In genomic region chr6:108211896-108212880, GRCm38 (mm10) we compare ENCODE assay signal across 7 mouse cellular contexts. TPM values are rescaled to one million over a fixed set of nuclear protein-coding genes. Genes with fewer than 3 reads are reported as not detected.
A peak's percentile ranks its signal among the peaks of the same experiment; 100 is the strongest.
DNase-seq lines count a peak whose midpoint lies in the region; ATAC-seq and TF ChIP-seq lines count a peak whose summit lies in the region.

No protein-coding gene starts in this region.

- peak; percentile 30 for ATAC-seq in forebrain, embryonic 15.5 days (replicated peaks)
- peak; percentile 33 for ATAC-seq in neural tube, embryonic 12.5 days (ENCODE audit: low FRiP score, low read depth)

- 2% methylated on average over 36 of the region's 36 CpGs for WGBS in cerebellum, adult 2 months
- WGBS in forebrain, embryonic 15.5 days: 4% methylated on average over 36 of the region's 36 CpGs
- WGBS in limb, embryonic 10.5 days: 9% methylated on average over 36 of the region's 36 CpGs
- 9% methylated on average over 36 of the region's 36 CpGs for WGBS in neural tube, embryonic 12.5 days

- TF ChIP-seq CTCF in cerebellum, adult 2 months (IDR thresholded peaks at IDR 0.05; ENCODE audit: borderline replicate concordance, insufficient read depth, low read depth, low read length): no peak

- peak overlapping the region; percentile 96 for H3K4me2 ChIP-seq in forebrain, embryonic 15.5 days (replicated peaks)
- peak overlapping the region; percentile 91 for H3K4me2 ChIP-seq in neural tube, embryonic 12.5 days (replicated peaks)

- no peaks in the 10 kb centered on the region for H3K36me3 ChIP-seq in forebrain, embryonic 15.5 days
- 0 out of 2 replicates have a peak, but pooled peaks cover 4% of the 10 kb centered on the region for H3K36me3 ChIP-seq in limb, embryonic 10.5 days
- H3K36me3 ChIP-seq in neural tube, embryonic 12.5 days: no peaks in the 10 kb centered on the region

- H3K27me3 ChIP-seq in cerebellum, adult 2 months (ENCODE audit: control insufficient read depth, insufficient read depth, low read length): no peaks in the 10 kb centered on the region
- no peaks in the 10 kb centered on the region for H3K27me3 ChIP-seq in forebrain, embryonic 15.5 days
- no peaks in the 10 kb centered on the region for H3K27me3 ChIP-seq in limb, embryonic 10.5 days (ENCODE audit: low read depth, poor library complexity, severe bottlenecking)
- H3K27me3 ChIP-seq in neural tube, embryonic 12.5 days (replicated peaks): no peaks in the 10 kb centered on the region

- peak overlapping the region; percentile 74 for H3K9ac ChIP-seq in forebrain, embryonic 15.5 days (replicated peaks)
- peak overlapping the region; percentile 34 for H3K9ac ChIP-seq in neural tube, embryonic 12.5 days

- no peak for TF ChIP-seq POLR2A in cerebellum, adult 2 months (IDR thresholded peaks at IDR 0.05; ENCODE audit: borderline replicate concordance, insufficient read depth, low read length)

- H3K27ac ChIP-seq in cerebellum, adult 2 months (ENCODE audit: insufficient read depth, low read length): no peak overlapping the region
- 0 out of 2 replicates have a peak overlapping the region, but pooled peaks have one; percentile 50 for H3K27ac ChIP-seq in forebrain, embryonic 15.5 days (replicated peaks)
- H3K27ac ChIP-seq in limb, embryonic 10.5 days: peak overlapping the region; percentile 88
- H3K27ac ChIP-seq in neural tube, embryonic 12.5 days: no peak overlapping the region

- DNase-seq in spleen, postnatal 10 days (ENCODE audit: low spot score in 2 of 2): peak; percentile 25 to 45
- DNase-seq in spleen, postnatal 4 days (ENCODE audit: low spot score in 2 of 2): no peak
- DNase-seq in cerebellum, adult 2 months: peak; percentile 35
- DNase-seq in limb, embryonic 10.5 days (ENCODE audit: low spot score): peak; percentile 46
- DNase-seq in gastrocnemius, postnatal 25 days: no peak

- no peaks in the 10 kb centered on the region for H3K9me3 ChIP-seq in forebrain, embryonic 15.5 days
- no peaks in the 10 kb centered on the region for H3K9me3 ChIP-seq in limb, embryonic 10.5 days (replicated peaks)
- H3K9me3 ChIP-seq in neural tube, embryonic 12.5 days: no peaks in the 10 kb centered on the region

- peak overlapping the region; percentile 87 for H3K4me3 ChIP-seq in cerebellum, adult 2 months (replicated peaks; ENCODE audit: insufficient read depth, low read depth, low read length)
- H3K4me3 ChIP-seq in forebrain, embryonic 15.5 days: peak overlapping the region; percentile 86
- H3K4me3 ChIP-seq in limb, embryonic 10.5 days: peak overlapping the region; percentile 80
- peak overlapping the region; percentile 68 for H3K4me3 ChIP-seq in neural tube, embryonic 12.5 days

- no peaks in the 10 kb centered on the region for H3K4me1 ChIP-seq in cerebellum, adult 2 months (ENCODE audit: control insufficient read depth, insufficient read depth, low read length)
- H3K4me1 ChIP-seq in forebrain, embryonic 15.5 days: peaks cover 34% of the 10 kb centered on the region
- peaks cover 25% of the 10 kb centered on the region for H3K4me1 ChIP-seq in limb, embryonic 10.5 days
- H3K4me1 ChIP-seq in neural tube, embryonic 12.5 days: 0 out of 2 replicates have a peak, but pooled peaks cover 10% of the 10 kb centered on the region

RNA-seq across cellular contexts. Expression of gene Itpr1, which starts 0.7 kb away (rescaled TPM):
- 529 and 611 TPM in 2 replicates for polyA plus RNA-seq in cerebellum, adult 2 months (2012; rRNA removed)
- polyA plus RNA-seq in forebrain, embryonic 15.5 days (2015; fragmentation: Nextera tagmentation; extraction: Ambion mirVana): 11.0 and 12.6 TPM in 2 replicates
- polyA plus RNA-seq in limb, embryonic 10.5 days (2016; fragmentation: Nextera tagmentation; extraction: Ambion mirVana): 8.2 and 9.8 TPM in 2 replicates
- 6.6 and 6.9 TPM in 2 replicates for polyA plus RNA-seq in neural tube, embryonic 12.5 days (2016; fragmentation: Nextera tagmentation; extraction: Ambion mirVana)
- total RNA-seq in gastrocnemius, postnatal 25 days (2021): 10 to 100 TPM; 12.3 to 12.5 TPM

RNA-seq across cellular contexts. Expression of gene Sumf1, which starts 26.8 kb away (rescaled TPM):
- 20.2 and 23.0 TPM in 2 replicates for polyA plus RNA-seq in cerebellum, adult 2 months (2012; rRNA removed)
- 12.3 and 13.0 TPM in 2 replicates for polyA plus RNA-seq in forebrain, embryonic 15.5 days (2015; fragmentation: Nextera tagmentation; extraction: Ambion mirVana)
- 12.9 and 14.2 TPM in 2 replicates for polyA plus RNA-seq in limb, embryonic 10.5 days (2016; fragmentation: Nextera tagmentation; extraction: Ambion mirVana)
- polyA plus RNA-seq in neural tube, embryonic 12.5 days (2016; fragmentation: Nextera tagmentation; extraction: Ambion mirVana): 12.3 and 13.0 TPM in 2 replicates
- 1 to 10 TPM; 7.6 to 9.2 TPM for total RNA-seq in gastrocnemius, postnatal 25 days (2021)

Comparison
In these comparisons a context has a peak if more than half of its experiments do, and no peak if none do; other contexts are left out.
1. DNase-seq: peak in spleen, postnatal 10 days (2 of 2), cerebellum, adult 2 months (2 of 2) and limb, embryonic 10.5 days (single experiment); none in spleen, postnatal 4 days (0 of 2) and gastrocnemius, postnatal 25 days (single experiment).
2. H3K27ac ChIP-seq: peak in forebrain, embryonic 15.5 days (single experiment) and limb, embryonic 10.5 days (single experiment); none in cerebellum, adult 2 months (single experiment) and neural tube, embryonic 12.5 days (single experiment).
3. RNA of gene Itpr1, which starts 0.7 kb away (polyA plus RNA-seq): 529 to 611 TPM in cerebellum, adult 2 months; 11.0 to 12.6 TPM in forebrain, embryonic 15.5 days, 8.2 to 9.8 TPM in limb, embryonic 10.5 days and 6.6 to 6.9 TPM in neural tube, embryonic 12.5 days; every median in the first group is over 10 times any median in the second.
4. Peak in every context shown above with its lines, with median percentiles within 50 percentile points of each other: H3K4me3 ChIP-seq.